In genomic region chr2:91361068-91361528, GRCm38 (mm10) we compare ENCODE assay signal across 9 mouse cellular contexts.
DNase-seq lines count a peak whose midpoint lies in the region; ATAC-seq and TF ChIP-seq lines count a peak whose summit lies in the region.
"Had no signal": no experiment of that assay in that cellular context is flagged by ENCODE, and none has a peak within 500 bp of the region (broad histone marks: within the 10 kb centered on the region; RNA-seq: fewer than 3 reads in every experiment).

No protein-coding gene starts in this region.

- no peaks in the 10 kb centered on the region for H3K9me3 ChIP-seq in liver, embryonic 11.5 days (ENCODE audit: control insufficient read depth, low read length)
- H3K9me3 ChIP-seq: limb, embryonic 13.5 days had no signal

- 55% methylated on average over 4 of the region's 4 CpGs for WGBS in liver, adult 2 months
- WGBS in liver, embryonic 11.5 days: 25% methylated on average over 4 of the region's 4 CpGs
- WGBS in thymus, adult 2 months: 82% methylated on average over 4 of the region's 4 CpGs

- no peak for TF ChIP-seq CTCF in liver, adult 2 months (IDR thresholded peaks at IDR 0.05; ENCODE audit: low read depth, low read length)
- no peak for TF ChIP-seq CTCF in thymus, adult 2 months (IDR thresholded peaks at IDR 0.05; ENCODE audit: borderline replicate concordance, control insufficient read depth, extremely low read depth, insufficient read depth, low read length, poor library complexity)

- no peak overlapping the region for H3K4me2 ChIP-seq in liver, embryonic 11.5 days
- H3K4me2 ChIP-seq: limb, embryonic 13.5 days had no signal

- no peaks in the 10 kb centered on the region for H3K36me3 ChIP-seq in liver, adult 2 months (ENCODE audit: control insufficient read depth, insufficient read depth, low read length)
- no peaks in the 10 kb centered on the region for H3K36me3 ChIP-seq in liver, embryonic 11.5 days (ENCODE audit: control insufficient read depth, insufficient read depth, low read length)
- no peaks in the 10 kb centered on the region for H3K36me3 ChIP-seq in thymus, adult 2 months (ENCODE audit: control insufficient read depth, insufficient read depth, low read length)
- H3K36me3 ChIP-seq: limb, embryonic 13.5 days had no signal

- peak overlapping the region; percentile 18; the same call in 1 of the 2 replicates for H3K27ac ChIP-seq in liver, adult 2 months (replicated peaks; ENCODE audit: insufficient read depth, low read depth, low read length)
- no peak overlapping the region for H3K27ac ChIP-seq in liver, embryonic 11.5 days (ENCODE audit: low read depth, low read length)
- no peak overlapping the region for H3K27ac ChIP-seq in thymus, adult 2 months (ENCODE audit: control insufficient read depth, insufficient read depth, low read length)
- H3K27ac ChIP-seq: limb, embryonic 13.5 days had no signal

- H3K79me2 ChIP-seq in liver, adult 2 months (ENCODE audit: control insufficient read depth, insufficient read depth, low read length): no peaks in the 10 kb centered on the region

- TF ChIP-seq POLR2A in liver, adult 2 months (IDR thresholded peaks at IDR 0.05; ENCODE audit: extremely low read depth, insufficient read depth, low read length): no peak
- no peak for TF ChIP-seq POLR2A in thymus, adult 2 months (IDR thresholded peaks at IDR 0.05; ENCODE audit: control insufficient read depth, extremely low read depth, insufficient read depth, low read length, poor library complexity)

- no peak overlapping the region for H3K4me3 ChIP-seq in liver, adult 2 months (ENCODE audit: insufficient read depth, low read depth, low read length)
- H3K4me3 ChIP-seq in liver, embryonic 11.5 days (ENCODE audit: low read depth, low read length): no peak overlapping the region
- H3K4me3 ChIP-seq in thymus, adult 2 months (ENCODE audit: control insufficient read depth, insufficient read depth, low read length): no peak overlapping the region
- H3K4me3 ChIP-seq: limb, embryonic 13.5 days had no signal

- ATAC-seq in liver, embryonic 11.5 days (replicated peaks; ENCODE audit: low FRiP score): no peak
- peak; percentile 65 for ATAC-seq in common myeloid progenitor, adult 5-6 weeks (replicated peaks; ENCODE audit: low read depth, poor library complexity, severe bottlenecking)
- ATAC-seq in megakaryocyte progenitor cell, adult 5-6 weeks (replicated peaks; ENCODE audit: poor library complexity): 0 out of 2 replicates have a peak, but pooled peaks have one; percentile 20

- H3K4me1 ChIP-seq in liver, adult 2 months (ENCODE audit: control insufficient read depth, insufficient read depth, low read length): no peaks in the 10 kb centered on the region
- no peaks in the 10 kb centered on the region for H3K4me1 ChIP-seq in liver, embryonic 11.5 days (replicated peaks; ENCODE audit: control insufficient read depth, insufficient read depth, low read length)
- H3K4me1 ChIP-seq in thymus, adult 2 months (replicated peaks; ENCODE audit: control insufficient read depth, insufficient read depth, low read length): no peaks in the 10 kb centered on the region

- intact Hi-C loops in heart, postnatal 25 days (cut with DNase I): no loop called here

- DNase-seq in liver, adult 2 months (ENCODE audit: extremely low read depth, low read depth, low spot score): peak; percentile 30
- DNase-seq in liver, embryonic 11.5 days (ENCODE audit: low spot score): no peak
- peak; percentile 8 for DNase-seq in heart, postnatal 25 days (ENCODE audit: low spot score)
- no peak for DNase-seq in T-cell, adult 2 months (ENCODE audit: low spot score)
- no peak for DNase-seq in thymus, adult 2 months
- DNase-seq in spleen, postnatal 10 days (ENCODE audit: low spot score in 2 of 2): no peak

- H3K9ac ChIP-seq in liver, adult 2 months (ENCODE audit: low read depth, low read length): no peak overlapping the region
- no peak overlapping the region for H3K9ac ChIP-seq in liver, embryonic 11.5 days (ENCODE audit: low read depth, low read length)
- H3K9ac ChIP-seq: limb, embryonic 13.5 days had no signal

- H3K27me3 ChIP-seq in liver, adult 2 months (ENCODE audit: control insufficient read depth, insufficient read depth, low read length): no peaks in the 10 kb centered on the region
- no peaks in the 10 kb centered on the region for H3K27me3 ChIP-seq in liver, embryonic 11.5 days (replicated peaks; ENCODE audit: control insufficient read depth, insufficient read depth, low read length)
- no peaks in the 10 kb centered on the region for H3K27me3 ChIP-seq in thymus, adult 2 months (ENCODE audit: control insufficient read depth, insufficient read depth, low read length)
- H3K27me3 ChIP-seq: limb, embryonic 13.5 days had no signal

Comparison
In these comparisons a context has a peak if more than half of its experiments do, and no peak if none do; other contexts are left out.
1. DNase-seq: peak in liver, adult 2 months (single experiment) and heart, postnatal 25 days (single experiment); none in liver, embryonic 11.5 days (single experiment), T-cell, adult 2 months (single experiment), thymus, adult 2 months (single experiment) and spleen, postnatal 10 days (0 of 2).